In the genomic region with DNA sequence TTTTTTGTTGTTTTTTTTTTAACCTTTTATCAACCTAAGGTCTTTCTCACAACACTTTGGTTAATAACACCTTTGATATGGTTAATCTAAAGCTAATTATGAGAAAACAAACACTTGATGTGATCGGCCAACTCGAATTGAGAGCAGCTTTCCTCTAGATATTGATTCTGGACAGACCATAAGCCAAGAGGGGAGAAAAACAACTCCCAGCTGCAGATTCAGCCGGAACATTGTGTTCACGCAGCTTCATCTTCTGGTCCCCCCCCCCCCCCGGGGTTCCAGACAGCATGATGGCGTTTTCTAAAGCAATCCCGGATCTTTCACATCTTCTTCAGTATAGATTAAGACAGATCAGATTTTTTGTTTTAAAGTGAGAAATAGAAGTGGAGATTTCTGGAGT, we compare ENCODE assay signal across 28 mouse cellular contexts.
DNase-seq lines count a peak whose midpoint lies in the region; ATAC-seq and TF ChIP-seq lines count a peak whose summit lies in the region.
"Had no signal": no experiment of that assay in that cellular context is flagged by ENCODE, and none has a peak within 500 bp of the region (broad histone marks: within the 10 kb centered on the region; RNA-seq: fewer than 3 reads in every experiment).

No protein-coding gene starts in this region.

- 28% methylated on average over 7 of the region's 7 CpGs for WGBS in hindbrain, embryonic 15.5 days
- WGBS in hindbrain, embryonic 11.5 days: 53% methylated on average over 7 of the region's 7 CpGs
- WGBS in midbrain, embryonic 14.5 days: 40% methylated on average over 7 of the region's 7 CpGs
- WGBS in midbrain, embryonic 11.5 days: 52% methylated on average over 7 of the region's 7 CpGs
- WGBS in midbrain, embryonic 15.5 days: 35% methylated on average over 7 of the region's 7 CpGs

- no peak overlapping the region for H3K9ac ChIP-seq in hindbrain, embryonic 15.5 days
- H3K9ac ChIP-seq in hindbrain, embryonic 11.5 days (ENCODE audit: low read depth, low read length): no peak overlapping the region
- no peak overlapping the region for H3K9ac ChIP-seq in midbrain, embryonic 14.5 days (replicated peaks; ENCODE audit: low read length)
- H3K9ac ChIP-seq in midbrain, embryonic 11.5 days (ENCODE audit: low read length): no peak overlapping the region
- no peak overlapping the region for H3K9ac ChIP-seq in midbrain, embryonic 15.5 days
- H3K9ac ChIP-seq: embryonic facial prominence, embryonic 15.5 days; heart, embryonic 15.5 days; limb, embryonic 15.5 days; liver, embryonic 14.5 days; lung, embryonic 14.5 days; stomach, embryonic 15.5 days had no signal

- H3K27ac ChIP-seq in gastrocnemius, adult 2 months: peak overlapping the region; percentile 40; the same call in 1 of the 2 replicates
- 0 out of 2 replicates have a peak overlapping the region, but pooled peaks have one; percentile 19 for H3K27ac ChIP-seq in hindbrain, embryonic 15.5 days (replicated peaks)
- no peak overlapping the region for H3K27ac ChIP-seq in hindbrain, embryonic 11.5 days (ENCODE audit: low read depth, low read length)
- peak overlapping the region; percentile 57; the same call in 1 of the 2 replicates for H3K27ac ChIP-seq in midbrain, embryonic 14.5 days (replicated peaks; ENCODE audit: low read depth, low read length)
- no peak overlapping the region for H3K27ac ChIP-seq in midbrain, embryonic 11.5 days (ENCODE audit: low read depth, low read length)
- 0 out of 2 replicates have a peak overlapping the region, but pooled peaks have one; percentile 61 for H3K27ac ChIP-seq in midbrain, embryonic 15.5 days
- H3K27ac ChIP-seq: embryonic facial prominence, embryonic 15.5 days; heart, embryonic 15.5 days; limb, embryonic 15.5 days; liver, embryonic 14.5 days; stomach, embryonic 15.5 days had no signal

- no peaks in the 10 kb centered on the region for H3K27me3 ChIP-seq in hindbrain, embryonic 15.5 days
- no peaks in the 10 kb centered on the region for H3K27me3 ChIP-seq in hindbrain, embryonic 11.5 days (ENCODE audit: control insufficient read depth, insufficient read depth, low read length)
- H3K27me3 ChIP-seq in midbrain, embryonic 14.5 days (ENCODE audit: control insufficient read depth, insufficient read depth, low read length): no peaks in the 10 kb centered on the region
- H3K27me3 ChIP-seq in midbrain, embryonic 11.5 days (ENCODE audit: control insufficient read depth, insufficient read depth, low read length): no peaks in the 10 kb centered on the region; the same call in 1 of the 2 replicates
- no peaks in the 10 kb centered on the region for H3K27me3 ChIP-seq in midbrain, embryonic 15.5 days (replicated peaks)
- H3K27me3 ChIP-seq: embryonic facial prominence, embryonic 15.5 days; limb, embryonic 15.5 days; stomach, embryonic 15.5 days had no signal

- H3K9me3 ChIP-seq in hindbrain, embryonic 15.5 days: no peaks in the 10 kb centered on the region
- no peaks in the 10 kb centered on the region for H3K9me3 ChIP-seq in hindbrain, embryonic 11.5 days (ENCODE audit: control insufficient read depth, low read length)
- no peaks in the 10 kb centered on the region for H3K9me3 ChIP-seq in midbrain, embryonic 14.5 days (ENCODE audit: control insufficient read depth, low read length)
- no peaks in the 10 kb centered on the region; the same call in 1 of the 2 replicates for H3K9me3 ChIP-seq in midbrain, embryonic 11.5 days (ENCODE audit: control insufficient read depth, low read length)
- no peaks in the 10 kb centered on the region for H3K9me3 ChIP-seq in midbrain, embryonic 15.5 days
- H3K9me3 ChIP-seq: embryonic facial prominence, embryonic 15.5 days; heart, embryonic 15.5 days; limb, embryonic 10.5 days; limb, embryonic 15.5 days; stomach, embryonic 15.5 days had no signal

- no peak overlapping the region for H3K4me2 ChIP-seq in hindbrain, embryonic 15.5 days
- H3K4me2 ChIP-seq in hindbrain, embryonic 11.5 days (replicated peaks; ENCODE audit: low read depth, low read length): no peak overlapping the region
- H3K4me2 ChIP-seq in midbrain, embryonic 14.5 days (ENCODE audit: low read length): peak overlapping the region; percentile 19; the same call in 1 of the 2 replicates
- H3K4me2 ChIP-seq in midbrain, embryonic 11.5 days: no peak overlapping the region
- no peak overlapping the region; the same call in 1 of the 2 replicates for H3K4me2 ChIP-seq in midbrain, embryonic 15.5 days
- H3K4me2 ChIP-seq: embryonic facial prominence, embryonic 15.5 days; heart, embryonic 15.5 days; lung, embryonic 14.5 days; stomach, embryonic 15.5 days had no signal

- no peaks in the 10 kb centered on the region for H3K36me3 ChIP-seq in hindbrain, embryonic 15.5 days
- H3K36me3 ChIP-seq in hindbrain, embryonic 11.5 days (ENCODE audit: control insufficient read depth, insufficient read depth, low read length): no peaks in the 10 kb centered on the region
- H3K36me3 ChIP-seq in midbrain, embryonic 14.5 days (ENCODE audit: control insufficient read depth, insufficient read depth, low read length): no peaks in the 10 kb centered on the region
- no peaks in the 10 kb centered on the region for H3K36me3 ChIP-seq in midbrain, embryonic 11.5 days (ENCODE audit: control insufficient read depth, insufficient read depth, low read length)
- no peaks in the 10 kb centered on the region for H3K36me3 ChIP-seq in midbrain, embryonic 15.5 days (replicated peaks)
- H3K36me3 ChIP-seq: embryonic facial prominence, embryonic 10.5 days; embryonic facial prominence, embryonic 15.5 days; heart, embryonic 15.5 days; limb, embryonic 10.5 days; limb, embryonic 15.5 days; stomach, embryonic 15.5 days had no signal

- intact Hi-C loops in gastrocnemius, adult 2 months (cut with DNase I): no loop called here

- no peak for ATAC-seq in hindbrain, embryonic 15.5 days (ENCODE audit: low FRiP score, low read depth)
- ATAC-seq in hindbrain, embryonic 11.5 days (ENCODE audit: low FRiP score): no peak
- ATAC-seq in midbrain, embryonic 14.5 days (ENCODE audit: low FRiP score, low TSS enrichment): no peak
- no peak for ATAC-seq in midbrain, embryonic 11.5 days (ENCODE audit: low FRiP score)
- ATAC-seq in midbrain, embryonic 15.5 days (replicated peaks): no peak
- ATAC-seq: CD4-positive, CD25-positive, alpha-beta regulatory T cell, adult 4 months; inflammation-experienced regulatory T-cells, adult 6 months had no signal

- TF ChIP-seq CTCF in gastrocnemius, adult 2 months (IDR thresholded peaks at IDR 0.05): no peak

- no peak overlapping the region for H3K4me3 ChIP-seq in gastrocnemius, adult 2 months
- no peak overlapping the region for H3K4me3 ChIP-seq in hindbrain, embryonic 15.5 days
- H3K4me3 ChIP-seq in hindbrain, embryonic 11.5 days (ENCODE audit: low read depth, low read length): no peak overlapping the region
- H3K4me3 ChIP-seq in midbrain, embryonic 14.5 days (replicated peaks; ENCODE audit: low read depth, low read length): no peak overlapping the region
- H3K4me3 ChIP-seq in midbrain, embryonic 11.5 days (ENCODE audit: low read depth, low read length): no peak overlapping the region
- no peak overlapping the region for H3K4me3 ChIP-seq in midbrain, embryonic 15.5 days
- H3K4me3 ChIP-seq: embryonic facial prominence, embryonic 15.5 days; heart, embryonic 15.5 days; limb, embryonic 10.5 days; limb, embryonic 15.5 days; myocyte; stomach, embryonic 15.5 days had no signal

- H3K4me1 ChIP-seq in hindbrain, embryonic 15.5 days (replicated peaks): peaks cover 32% of the 10 kb centered on the region
- peaks cover 6% of the 10 kb centered on the region; the same call in 1 of the 2 replicates for H3K4me1 ChIP-seq in hindbrain, embryonic 11.5 days (replicated peaks; ENCODE audit: control insufficient read depth, insufficient read depth, low read length)
- peaks cover 26% of the 10 kb centered on the region for H3K4me1 ChIP-seq in midbrain, embryonic 14.5 days (ENCODE audit: control insufficient read depth, insufficient read depth, low read length)
- peaks cover 12% of the 10 kb centered on the region for H3K4me1 ChIP-seq in midbrain, embryonic 11.5 days (ENCODE audit: control insufficient read depth, insufficient read depth, low read length)
- H3K4me1 ChIP-seq in midbrain, embryonic 15.5 days: peaks cover 44% of the 10 kb centered on the region

- DNase-seq in gastrocnemius, adult 2 months: no peak
- DNase-seq in gastrocnemius, postnatal 10 days: no peak
- no peak for DNase-seq in hindbrain, embryonic 11.5 days (ENCODE audit: low spot score)
- no peak for DNase-seq in midbrain, embryonic 14.5 days
- DNase-seq in midbrain, embryonic 11.5 days (ENCODE audit: low spot score, missing footprints): no peak
- no peak for DNase-seq in adrenal gland, adult 18-20 months (ENCODE audit: low spot score in 2 of 2)
- DNase-seq: adrenal gland, postnatal 25 days; cerebellum, adult 11-12 months; cerebellum, adult 9-11 months; heart, postnatal 36 days; kidney, adult 11 months; kidney, postnatal 14 days; layer of hippocampus, adult 9-11 months; lung, postnatal 14 days; right cerebral cortex, postnatal 25 days had no signal

Comparison
In these comparisons a context has a peak if more than half of its experiments do, and no peak if none do; other contexts are left out.
1. H3K27ac ChIP-seq: peak in gastrocnemius, adult 2 months (single experiment), hindbrain, embryonic 15.5 days (single experiment), midbrain, embryonic 14.5 days (single experiment) and midbrain, embryonic 15.5 days (single experiment); none in hindbrain, embryonic 11.5 days (single experiment) and midbrain, embryonic 11.5 days (single experiment).